Mouse (Mus musculus): ENCODE measurements around the gene Ifnb1. TPM values are rescaled to one million over a fixed set of nuclear protein-coding genes. Genes with fewer than 3 reads are reported as not detected.

Gene Ifnb1
- total RNA-seq (2012; rRNA removed) (not detected in 2 replicates), polyA plus RNA-seq (2012; ENCODE audit: insufficient read depth in 1 of 2, insufficient read length in 2 of 2, low read depth in 1 of 2, low replicate concordance in 2 of 2, missing spikeins in 1 of 2) (not detected)

- Histone ChIP-seq H3K9ac (ENCODE audit: control insufficient read depth, low read depth, low read length, poor library complexity, severe bottlenecking) (no peak within 1 kb of the TSS), H3K79me2 (ENCODE audit: control insufficient read depth, insufficient read depth, low read length, poor library complexity) (no peaks in the 10 kb centered on the region), H3K4me1 (ENCODE audit: control insufficient read depth in 1 of 2, insufficient read depth in 2 of 2, low read length in 2 of 2) (no peaks in the 10 kb centered on the region), H3K27me3 (ENCODE audit: control insufficient read depth in 1 of 2, insufficient read depth in 2 of 2, low read length in 2 of 2) (peaks cover 0 to 7% of the 10 kb centered on the region in 2 experiments), H3K36me3 (ENCODE audit: control insufficient read depth in 1 of 2, insufficient read depth in 2 of 2, low read length in 2 of 2) (no peaks in the 10 kb centered on the region), H3K4me3 (ENCODE audit: control insufficient read depth in 1 of 2, insufficient read depth in 1 of 2, low read depth in 2 of 2, low read length in 2 of 2) (no peak within 1 kb of the TSS), H3K27ac (ENCODE audit: control insufficient read depth, low read depth, low read length) (no peak within 1 kb of the TSS), H3K9me3 (replicated peaks; ENCODE audit: insufficient read depth, low read length) (no peaks in the 10 kb centered on the region)
- TF ChIP-seq UBTF (IDR thresholded peaks at IDR 0.05; ENCODE audit: borderline replicate concordance, insufficient read depth, low read depth, low read length): no peak
- TF ChIP-seq SIN3A (IDR thresholded peaks at IDR 0.05; ENCODE audit: low read length): no peak
- no peak for TF ChIP-seq ZKSCAN1 (IDR thresholded peaks at IDR 0.05; ENCODE audit: low read depth, low read length)
- no peak for TF ChIP-seq NRF1 (IDR thresholded peaks at IDR 0.05; ENCODE audit: insufficient read depth, low read depth, low read length, poor library complexity, severe bottlenecking)
- TF ChIP-seq JUND (IDR thresholded peaks at IDR 0.05; ENCODE audit: low read depth, low read length): no peak
- no peak for TF ChIP-seq ZNF384 (IDR thresholded peaks at IDR 0.05; ENCODE audit: low read depth, low read length)
- TF ChIP-seq ETS1 (IDR thresholded peaks at IDR 0.05; ENCODE audit: low read depth, low read length): no peak
- TF ChIP-seq POLR2AphosphoS2 (IDR thresholded peaks at IDR 0.05; ENCODE audit: low read length): no peak
- DNase-seq (ENCODE audit: low read depth, low spot score): no peak
Observed at GRCm38 (mm10) chr4:88522674-88523073, at the start of gene Ifnb1. Gene Ifnb1 (minus strand): TSS chr4:88522774.

DNA sequence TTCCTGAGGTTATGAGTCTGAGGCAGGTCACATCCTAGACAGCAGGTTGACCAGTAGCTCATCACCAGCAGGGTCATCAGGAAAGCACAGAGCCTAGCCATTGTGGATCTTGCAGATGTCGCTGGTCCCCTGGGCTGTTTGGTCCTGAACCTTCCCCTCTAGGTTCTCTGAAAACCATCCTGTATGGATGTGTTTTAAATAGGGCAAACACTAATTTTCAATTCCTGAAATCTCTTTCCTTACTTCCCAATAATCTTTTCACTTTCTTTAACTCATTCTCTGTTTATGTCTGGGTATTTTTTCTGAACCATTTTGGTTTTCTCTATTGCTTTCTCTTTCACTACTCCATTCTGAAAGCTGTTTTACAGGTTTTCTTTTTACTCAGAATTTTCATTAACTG, 49.1 kb upstream of the Ifnb1 start, which contains the start of gene Ifna14:
Ifna14 (minus strand) TSS at position 101 of the 400 bp plus-strand sequence.
- Histone ChIP-seq H3K4me1 (ENCODE audit: control insufficient read depth in 1 of 2, insufficient read depth in 2 of 2, low read length in 2 of 2) (no peaks in the 10 kb centered on the region), H3K36me3 (ENCODE audit: control insufficient read depth in 1 of 2, insufficient read depth in 2 of 2, low read length in 2 of 2) (no peaks in the 10 kb centered on the region), H3K27me3 (ENCODE audit: control insufficient read depth in 1 of 2, insufficient read depth in 2 of 2, low read length in 2 of 2) (no peaks in the 10 kb centered on the region; a peak in 1 of 4 replicates), H3K9ac (ENCODE audit: control insufficient read depth, low read depth, low read length, poor library complexity, severe bottlenecking) (no peak within 1 kb of the TSS), H3K4me3 (ENCODE audit: control insufficient read depth in 1 of 2, insufficient read depth in 1 of 2, low read depth in 2 of 2, low read length in 2 of 2) (no peak within 1 kb of the TSS), H3K9me3 (replicated peaks; ENCODE audit: insufficient read depth, low read length) (no peaks in the 10 kb centered on the region), H3K27ac (ENCODE audit: control insufficient read depth, low read depth, low read length) (no peak within 1 kb of the TSS), H3K79me2 (ENCODE audit: control insufficient read depth, insufficient read depth, low read length, poor library complexity) (no peaks in the 10 kb centered on the region)
- TF ChIP-seq BHLHE40 (IDR thresholded peaks at IDR 0.05; ENCODE audit: borderline replicate concordance, low read depth, low read length) (no peak), GABPA (IDR thresholded peaks at IDR 0.05; ENCODE audit: low read depth, low read length) (no peak), CTCF (IDR thresholded peaks at IDR 0.05 in 2 of 3, conservative IDR thresholded peaks at IDR 0.05 in 1 of 3; ENCODE audit: control insufficient read depth in 1 of 3, insufficient read depth in 1 of 3, low read depth in 2 of 3, low read length in 3 of 3, poor library complexity in 1 of 3, severe bottlenecking in 1 of 3) (no peak), SMC3 (IDR thresholded peaks at IDR 0.05; ENCODE audit: low read depth, low read length) (no peak), ZKSCAN1 (IDR thresholded peaks at IDR 0.05; ENCODE audit: low read depth, low read length) (no peak), MAZ (IDR thresholded peaks at IDR 0.05; ENCODE audit: low read depth, low read length) (no peak)
- DNase-seq (ENCODE audit: low read depth, low spot score): no peak

DNA sequence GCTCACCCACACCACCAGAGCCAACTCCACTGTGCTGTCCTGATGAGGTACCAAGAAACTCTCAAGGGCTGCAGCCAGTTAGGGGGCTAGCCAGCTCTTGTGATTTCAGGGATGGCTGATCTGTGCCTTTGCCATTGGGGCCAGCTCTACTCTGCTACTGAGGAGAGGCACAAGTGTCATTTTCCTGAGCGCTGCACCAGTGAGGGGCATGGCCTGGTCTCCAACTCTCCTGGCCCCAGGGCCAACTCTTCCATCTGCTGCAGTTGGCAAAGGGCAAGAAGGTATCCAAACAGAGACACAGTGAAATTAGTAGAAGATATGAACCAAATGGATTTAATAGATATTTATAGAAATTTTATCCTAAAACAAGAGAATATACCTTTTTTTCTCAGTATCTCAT, 39.2 kb upstream of the Ifnb1 start:
- Histone ChIP-seq H3K4me1 (ENCODE audit: control insufficient read depth in 1 of 2, insufficient read depth in 2 of 2, low read length in 2 of 2) (no peaks in the 10 kb centered on the region), H3K36me3 (ENCODE audit: control insufficient read depth in 1 of 2, insufficient read depth in 2 of 2, low read length in 2 of 2) (no peaks in the 10 kb centered on the region), H3K79me2 (ENCODE audit: control insufficient read depth, insufficient read depth, low read length, poor library complexity) (no peaks in the 10 kb centered on the region), H3K9ac (ENCODE audit: control insufficient read depth, low read depth, low read length, poor library complexity, severe bottlenecking) (no peak overlapping the region), H3K27me3 (ENCODE audit: control insufficient read depth in 1 of 2, insufficient read depth in 2 of 2, low read length in 2 of 2) (peaks cover 2% of the 10 kb centered on the region in 2 experiments; a peak in 2 of 4 replicates), H3K4me3 (ENCODE audit: control insufficient read depth in 1 of 2, insufficient read depth in 1 of 2, low read depth in 2 of 2, low read length in 2 of 2) (no peak overlapping the region), H3K9me3 (replicated peaks; ENCODE audit: insufficient read depth, low read length) (no peaks in the 10 kb centered on the region), H3K27ac (ENCODE audit: control insufficient read depth, low read depth, low read length) (no peak overlapping the region)
- DNase-seq (ENCODE audit: low read depth, low spot score): no peak
- TF ChIP-seq TCF12 (IDR thresholded peaks at IDR 0.05; ENCODE audit: low read depth, low read length) (no peak), MEF2A (IDR thresholded peaks at IDR 0.05; ENCODE audit: extremely low read depth, insufficient replicate concordance, low read depth, low read length, poor library complexity, severe bottlenecking) (no peak), ZMIZ1 (IDR thresholded peaks at IDR 0.05; ENCODE audit: low read depth, low read length) (no peak), CTCF (IDR thresholded peaks at IDR 0.05 in 2 of 3, conservative IDR thresholded peaks at IDR 0.05 in 1 of 3; ENCODE audit: control insufficient read depth in 1 of 3, insufficient read depth in 1 of 3, low read depth in 2 of 3, low read length in 3 of 3, poor library complexity in 1 of 3, severe bottlenecking in 1 of 3) (no peak), ZKSCAN1 (IDR thresholded peaks at IDR 0.05; ENCODE audit: low read depth, low read length) (no peak), MYB (IDR thresholded peaks at IDR 0.05; ENCODE audit: low read depth, low read length) (no peak), POLR2AphosphoS2 (IDR thresholded peaks at IDR 0.05; ENCODE audit: low read length) (no peak), MAFK (IDR thresholded peaks at IDR 0.05; ENCODE audit: borderline replicate concordance, low read depth, low read length) (no peak), NELFE (IDR thresholded peaks at IDR 0.05; ENCODE audit: low read depth, low read length) (no peak), EP300 (IDR thresholded peaks at IDR 0.05; ENCODE audit: low read depth in 1 of 2, low read length in 2 of 2) (no peak), SIN3A (IDR thresholded peaks at IDR 0.05; ENCODE audit: low read length) (no peak), USF2 (IDR thresholded peaks at IDR 0.05; ENCODE audit: borderline replicate concordance in 1 of 2, insufficient read depth in 1 of 2, low read depth in 1 of 2, low read length in 2 of 2) (no peak), TAL1 (IDR thresholded peaks at IDR 0.05; ENCODE audit: low read length) (no peak), RAD21 (IDR thresholded peaks at IDR 0.05; ENCODE audit: low read depth, low read length) (no peak), GATA1 (IDR thresholded peaks at IDR 0.05; ENCODE audit: low read depth, low read length) (no peak)

Data from MEL (cell line).